Mouse (Mus musculus) embryonic facial prominence, embryonic 11.5 days (tissue): ENCODE measurements around the gene Pde4b. TPM values are rescaled to one million over a fixed set of nuclear protein-coding genes. Genes with fewer than 3 reads are reported as not detected.

Experiments used
- ATAC-seq: fragments of 200-750 bp; cut with Nextera tagmentation; replicated peaks from 2 replicates; pipeline ENCODE4 v1.8.0; 2017; ENCODE audit warnings: low read depth; ENCODE audit not compliant: insufficient number of reproducible peaks, low FRiP score, low TSS enrichment
- DNase-seq: peaks from one replicate; pipeline ENCODE4 v3.0.0-alpha.2; 2015; ENCODE audit warnings: low spot score
- H3K27ac ChIP-seq: fragments of 300-500 bp; sonication (generic); replicated peaks from 2 replicates; pipeline ENCODE4 v1.5.1; 2014; ENCODE audit warnings: mild to moderate bottlenecking, low read depth, low read length, control low read depth
- H3K27me3 ChIP-seq: fragments of 300-500 bp; sonication (generic); 2 replicates; pipeline ENCODE4 v1.6.1; 2014; ENCODE audit warnings: mild to moderate bottlenecking, low read length, moderate library complexity, mixed read lengths; ENCODE audit not compliant: control insufficient read depth, insufficient read depth
- H3K36me3 ChIP-seq: fragments of 300-500 bp; sonication (generic); replicated peaks from 2 replicates; pipeline ENCODE4 v1.6.1; 2014; ENCODE audit warnings: low read depth, mild to moderate bottlenecking, low read length, moderate library complexity, mixed read lengths; ENCODE audit not compliant: control insufficient read depth, insufficient read depth
- H3K4me1 ChIP-seq: fragments of 300-500 bp; sonication (generic); 2 replicates; pipeline ENCODE4 v1.6.1; 2014; ENCODE audit warnings: low read length, mixed read lengths; ENCODE audit not compliant: control insufficient read depth, insufficient read depth
- H3K4me2 ChIP-seq: fragments of 300-500 bp; sonication (generic); 2 replicates; pipeline ENCODE4 v1.6.1; 2014; ENCODE audit warnings: low read depth, mild to moderate bottlenecking, control low read depth, low read length, moderate library complexity
- H3K4me3 ChIP-seq: fragments of 300-500 bp; sonication (generic); 2 replicates; pipeline ENCODE4 v1.5.1; 2014; ENCODE audit warnings: low read depth, low read length, control low read depth
- H3K9ac ChIP-seq: fragments of 300-500 bp; sonication (generic); replicated peaks from 2 replicates; pipeline ENCODE4 v1.6.1; 2014; ENCODE audit warnings: mild to moderate bottlenecking, control low read depth, low read length
- H3K9me3 ChIP-seq: fragments of 300-500 bp; sonication (generic); replicated peaks from 2 replicates; pipeline ENCODE4 v1.6.1; 2016; ENCODE audit warnings: mild to moderate bottlenecking, low read length, inconsistent platforms, mixed read lengths; ENCODE audit not compliant: control insufficient read depth
- WGBS: fragments of 180-500 bp; shearing (Covaris S2); extraction: QIAGEN DNeasy Blood & Tissue Kit; methylation state at CpG from one replicate; pipeline ENCODE4 v1.1.7; 2014; 5-methylcytosine and 5-hydroxymethylcytosine counted together
- polyA plus RNA-seq: library from polyadenylated mRNA; unstranded; fragments of >200 nt; fragmentation: Nextera tagmentation; extraction: Ambion mirVana; gene quantifications from 2 replicates; pipeline ENCODE4 v1.2.1, GENCODE M21; 2014

Pde4b gene
- polyA plus RNA-seq, 1 experiment from 2014 or later: 10.3 TPM

DNA sequence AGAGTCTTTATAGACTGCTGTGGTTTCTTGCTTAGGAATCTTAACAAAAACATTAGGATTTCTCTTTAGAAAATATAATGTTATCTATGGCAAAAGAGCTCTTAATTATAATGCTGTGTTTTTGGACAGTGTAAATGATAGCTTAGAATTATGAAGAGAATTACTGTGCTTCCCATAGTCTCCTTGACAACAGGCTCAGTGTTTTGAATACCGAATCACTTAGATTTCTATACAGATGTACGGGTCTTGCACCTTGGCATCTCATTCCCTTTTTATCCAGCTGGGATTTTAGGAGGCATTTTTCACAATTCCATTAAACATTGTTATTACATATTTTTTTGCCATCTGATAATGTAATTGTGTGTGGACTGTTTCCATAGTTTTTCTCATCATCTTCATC lies 151.8 kb downstream of the Pde4b start:
- Histone ChIP-seq H3K4me2 (no peak overlapping the region), H3K9me3 (no peaks in the 10 kb centered on the region), H3K27me3 (no peaks in the 10 kb centered on the region), H3K4me3 (no peak overlapping the region), H3K27ac (no peak overlapping the region), H3K9ac (no peak overlapping the region), H3K36me3 (no peaks in the 10 kb centered on the region), H3K4me1 (no peaks in the 10 kb centered on the region; the same call in 1 of the 2 replicates)
- WGBS: 69% methylated on average over 2 of the region's 2 CpGs
- DNase-seq: no peak
- ATAC-seq: no peak

DNA sequence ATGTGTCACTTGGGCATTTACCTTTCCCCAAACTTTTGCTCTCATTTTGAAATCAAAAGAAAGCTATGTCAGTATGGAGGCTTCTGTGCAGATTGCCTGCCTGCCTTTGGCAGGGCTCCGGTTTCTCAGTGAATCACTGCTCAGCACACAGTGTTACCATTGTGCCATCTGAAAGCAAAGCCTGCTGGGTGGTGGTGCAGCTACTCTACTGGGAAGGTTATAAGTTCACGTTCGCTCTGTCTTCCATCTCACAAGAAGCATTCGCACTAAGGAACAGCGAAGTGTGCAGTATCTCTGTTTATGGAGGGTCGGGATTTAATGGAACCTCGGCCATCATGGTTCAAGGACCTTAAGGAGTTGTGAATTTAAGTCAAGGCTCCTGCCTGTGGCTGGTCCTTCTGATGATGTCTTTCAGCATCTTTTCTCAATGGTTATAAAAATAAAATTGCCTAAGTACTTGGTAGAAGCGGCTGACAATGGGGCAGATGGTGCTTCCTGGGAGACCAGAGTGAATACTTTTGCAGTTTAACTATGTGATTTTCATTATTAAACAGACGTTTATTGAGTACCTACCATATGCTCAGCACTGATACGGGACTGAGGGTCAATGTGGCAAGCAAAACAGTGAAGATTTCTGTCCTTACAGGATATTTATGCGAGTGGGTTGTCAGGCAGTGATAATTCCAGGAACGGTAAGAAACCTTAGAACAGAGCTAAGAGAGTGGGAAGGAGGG lies 152.5 kb downstream of the Pde4b start:
- Histone ChIP-seq H3K36me3 (no peaks in the 10 kb centered on the region), H3K9me3 (no peaks in the 10 kb centered on the region), H3K4me1 (no peaks in the 10 kb centered on the region; the same call in 1 of the 2 replicates), H3K27ac (no peak overlapping the region), H3K27me3 (no peaks in the 10 kb centered on the region), H3K9ac (no peak overlapping the region), H3K4me3 (no peak overlapping the region), H3K4me2 (no peak overlapping the region)
- WGBS: 69% methylated on average over 12 of the region's 12 CpGs
- ATAC-seq: no peak
- no peak for DNase-seq

- 88% methylated on average over 8 of the region's 8 CpGs for WGBS
- no peak for DNase-seq
- Histone ChIP-seq H3K9me3 (no peaks in the 10 kb centered on the region), H3K4me3 (no peak overlapping the region), H3K4me2 (no peak overlapping the region), H3K9ac (no peak overlapping the region), H3K27me3 (no peaks in the 10 kb centered on the region), H3K36me3 (no peaks in the 10 kb centered on the region), H3K27ac (no peak overlapping the region), H3K4me1 (no peaks in the 10 kb centered on the region; the same call in 1 of the 2 replicates)
- ATAC-seq: no peak
Observed at GRCm38 (mm10) chr4:102240754-102241427, 153.5 kb downstream of the Pde4b start.

DNA sequence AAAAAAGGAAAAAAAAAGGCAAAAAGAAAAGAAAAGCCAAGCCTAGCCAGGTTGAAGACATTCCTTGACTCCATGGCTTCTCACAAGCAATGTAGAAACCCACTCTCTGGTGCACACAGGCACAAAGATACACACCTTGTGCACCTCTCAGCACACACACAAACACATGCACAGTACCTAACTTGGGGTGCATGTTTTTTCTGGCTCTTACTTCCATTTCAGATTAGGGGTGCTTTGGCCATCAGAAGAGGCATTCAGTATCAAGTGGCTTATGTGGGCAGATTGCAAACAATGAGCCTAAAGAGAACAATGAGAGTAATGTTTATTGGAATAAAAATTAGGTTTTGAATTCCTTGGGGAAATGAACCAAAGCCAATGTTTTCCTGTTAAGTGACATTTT lies 166.7 kb downstream of the Pde4b start:
- H3K4me3 ChIP-seq: no peak overlapping the region
- no peak for DNase-seq
- H3K36me3 ChIP-seq: no peaks in the 10 kb centered on the region
- H3K27ac ChIP-seq: no peak overlapping the region
- no peak overlapping the region for H3K9ac ChIP-seq
- H3K9me3 ChIP-seq: no peaks in the 10 kb centered on the region
- no peak overlapping the region for H3K4me2 ChIP-seq
- no peaks in the 10 kb centered on the region for H3K27me3 ChIP-seq
- no peak for ATAC-seq
- H3K4me1 ChIP-seq: no peaks in the 10 kb centered on the region

GRCm38 (mm10) chr4:102254466-102255294 lies 167.3 kb downstream of the Pde4b start:
- H3K27ac ChIP-seq: no peak overlapping the region; the same call in 1 of the 2 replicates
- DNase-seq (peak; percentile 69), ATAC-seq (peak; percentile 70)
- H3K4me3 ChIP-seq: peak overlapping the region; percentile 3
- H3K27me3 ChIP-seq: no peaks in the 10 kb centered on the region
- no peaks in the 10 kb centered on the region for H3K4me1 ChIP-seq
- peak overlapping the region; percentile 56 for H3K4me2 ChIP-seq
- no peaks in the 10 kb centered on the region for H3K9me3 ChIP-seq
- H3K36me3 ChIP-seq: no peaks in the 10 kb centered on the region
- WGBS: 7% methylated on average over 15 of the region's 15 CpGs
- H3K9ac ChIP-seq: peak overlapping the region; percentile 59

DNA sequence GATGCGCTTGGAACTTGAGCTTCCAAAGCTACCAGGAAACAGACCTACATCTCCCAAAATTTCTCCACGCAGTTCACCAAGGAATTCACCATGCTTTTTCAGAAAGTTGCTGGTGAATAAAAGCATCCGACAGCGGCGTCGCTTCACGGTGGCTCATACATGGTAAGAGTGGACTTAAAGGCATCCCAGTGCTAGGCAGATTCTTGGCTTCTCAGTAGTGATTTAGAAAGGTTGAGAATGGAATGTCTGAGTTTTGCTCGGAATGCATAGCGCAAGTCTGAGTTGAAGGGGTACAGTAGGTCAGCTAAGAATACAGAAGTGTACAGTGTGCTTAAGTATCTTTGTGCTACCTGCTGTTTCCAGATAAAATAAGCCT lies 167.9 kb downstream of the Pde4b start:
- H3K9ac ChIP-seq: peak overlapping the region; percentile 59; the same call in 1 of the 2 replicates
- ATAC-seq: no peak
- H3K4me3 ChIP-seq: peak overlapping the region; percentile 3

DNA sequence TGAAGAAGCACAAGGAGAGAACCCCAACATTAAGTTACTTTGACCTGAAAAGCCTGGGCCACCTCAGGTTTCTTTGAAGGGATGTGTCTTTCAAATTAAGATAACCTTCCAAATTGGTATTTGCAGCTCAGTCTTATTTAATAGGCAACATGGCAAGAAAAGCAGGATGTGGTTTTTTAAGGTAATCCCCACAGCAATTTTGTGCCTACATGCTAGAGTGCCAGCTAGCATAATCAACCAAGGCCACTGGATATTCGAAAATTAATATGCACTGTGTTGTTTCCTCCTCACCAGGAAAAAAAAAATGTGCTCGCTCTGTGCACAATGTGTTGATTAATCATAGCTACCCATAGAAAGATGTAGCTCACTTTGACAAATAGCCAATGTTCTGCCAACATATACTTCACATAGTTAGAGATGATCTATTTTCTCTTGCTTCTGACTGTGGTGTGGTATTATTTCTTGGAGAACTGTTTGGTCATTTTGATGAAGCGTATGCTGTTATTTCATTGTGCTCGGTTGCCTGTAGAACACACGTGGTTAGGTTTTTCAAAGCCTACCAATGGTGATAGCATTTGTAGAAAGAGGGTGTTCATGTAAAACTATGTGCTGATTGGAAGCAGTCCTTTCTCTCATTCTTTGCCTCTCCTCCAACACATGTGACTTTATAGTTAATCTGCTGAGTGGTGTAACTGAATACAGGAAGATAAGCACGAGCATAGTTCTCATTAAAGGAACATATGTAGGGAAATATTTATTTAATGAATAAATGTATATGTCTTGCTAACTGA lies 169.0 kb downstream of the Pde4b start:
- Histone ChIP-seq H3K4me3 (no peak overlapping the region), H3K27ac (no peak overlapping the region), H3K4me1 (no peaks in the 10 kb centered on the region), H3K36me3 (no peaks in the 10 kb centered on the region), H3K27me3 (no peaks in the 10 kb centered on the region), H3K4me2 (no peak overlapping the region), H3K9ac (no peak overlapping the region), H3K9me3 (no peaks in the 10 kb centered on the region)
- DNase-seq (no peak), ATAC-seq (no peak)
- 70% methylated on average over 6 of the region's 6 CpGs for WGBS

More for the DNA sequence above, 167.9 kb downstream of the Pde4b start:
- Histone ChIP-seq H3K4me2 (peak overlapping the region; percentile 56), H3K27me3 (no peaks in the 10 kb centered on the region), H3K4me1 (no peaks in the 10 kb centered on the region), H3K27ac (no peak overlapping the region), H3K9me3 (no peaks in the 10 kb centered on the region), H3K36me3 (no peaks in the 10 kb centered on the region)
- DNase-seq: peak; percentile 14
- WGBS: 36% methylated on average over 9 of the region's 9 CpGs
